Mouse (Mus musculus) testis, adult 2 months (tissue): ENCODE data around the gene Per2. TPM values are rescaled to one million over a fixed set of nuclear protein-coding genes. Genes with fewer than 3 reads are reported as not detected.

Experiments used
- H3K27ac ChIP-seq: fragments of 200-500 bp; 2 replicates; pipeline ENCODE4 v1.5.1; 2012; ENCODE audit warnings: low read depth, low read length; ENCODE audit not compliant: control insufficient read depth, insufficient read depth
- H3K27me3 ChIP-seq: fragments of 200-500 bp; 2 replicates; pipeline ENCODE4 v1.6.1; 2012; ENCODE audit warnings: mild to moderate bottlenecking, low read length, moderate library complexity; ENCODE audit not compliant: control insufficient read depth, insufficient read depth
- H3K36me3 ChIP-seq: fragments of 200-500 bp; 2 replicates; pipeline ENCODE4 v1.6.1; 2012; ENCODE audit warnings: mild to moderate bottlenecking, low read length; ENCODE audit not compliant: control insufficient read depth, insufficient read depth
- H3K4me1 ChIP-seq: fragments of 200-500 bp; 2 replicates; pipeline ENCODE4 v1.6.1; 2012; ENCODE audit warnings: low read length; ENCODE audit not compliant: control insufficient read depth, insufficient read depth
- H3K4me3 ChIP-seq: fragments of 200-500 bp; 2 replicates; pipeline ENCODE4 v1.5.1; 2012; ENCODE audit warnings: low read depth, mild to moderate bottlenecking, low read length, moderate library complexity, mixed read lengths; ENCODE audit not compliant: control insufficient read depth
- CTCF ChIP-seq: fragments of 200-500 bp; IDR thresholded peaks from 2 replicates; pipeline ENCODE4 v1.5.1; 2012; ENCODE audit warnings: low read depth, mild to moderate bottlenecking, inconsistent platforms, low read length, moderate library complexity; ENCODE audit not compliant: control insufficient read depth, insufficient read depth, insufficient replicate concordance
- POLR2A ChIP-seq: fragments of 200-500 bp; IDR thresholded peaks from 2 replicates; pipeline ENCODE4 v1.6.1; 2012; ENCODE audit warnings: low read depth, mild to moderate bottlenecking, inconsistent platforms, low read length, moderate library complexity; ENCODE audit not compliant: control insufficient read depth
- polyA plus RNA-seq: library from polyadenylated mRNA; depleted of rRNA; stranded (reverse); fragments of >200 nt; gene quantifications from 2 replicates; pipeline ENCODE4 v1.2.3, GENCODE M21; 2012; rRNA removed

Per2 gene
- 3.4 and 4.2 TPM in 2 replicates for polyA plus RNA-seq

GRCm38 (mm10) chr1:91459059-91459809, at the start of gene Per2:
Gene Per2 (minus strand): TSS chr1:91459324.
- Histone ChIP-seq H3K4me1 (peaks cover 8% of the 10 kb centered on the region), H3K4me3 (peak within 1 kb of the TSS; percentile 89), H3K36me3 (no peaks in the 10 kb centered on the region), H3K27ac (peak within 1 kb of the TSS; percentile 64), H3K27me3 (no peaks in the 10 kb centered on the region)
- TF ChIP-seq POLR2A (peak; percentile 62), CTCF (peak; percentile 7; the same call in 1 of the 2 replicates)

- Histone ChIP-seq H3K4me3 (no peak overlapping the region), H3K4me1 (no peaks in the 10 kb centered on the region), H3K27me3 (no peaks in the 10 kb centered on the region), H3K36me3 (no peaks in the 10 kb centered on the region; the same call in 1 of the 2 replicates), H3K27ac (no peak overlapping the region)
- TF ChIP-seq POLR2A (no peak), CTCF (no peak)
Measured at GRCm38 (mm10) chr1:91504615-91505014, 45.5 kb upstream of the Per2 start.

- Histone ChIP-seq H3K27ac (no peak overlapping the region), H3K27me3 (no peaks in the 10 kb centered on the region), H3K4me3 (no peak overlapping the region), H3K36me3 (no peaks in the 10 kb centered on the region; the same call in 1 of the 2 replicates), H3K4me1 (peaks cover 8% of the 10 kb centered on the region)
- TF ChIP-seq CTCF, result no peak
Measured at GRCm38 (mm10) chr1:91498579-91498978, 39.5 kb upstream of the Per2 start.

GRCm38 (mm10) chr1:91495321-91495720, 36.2 kb upstream of the Per2 start:
- Histone ChIP-seq H3K36me3 (no peaks in the 10 kb centered on the region; the same call in 1 of the 2 replicates), H3K27ac (no peak overlapping the region), H3K27me3 (no peaks in the 10 kb centered on the region), H3K4me3 (peak overlapping the region; percentile 93), H3K4me1 (peaks cover 8% of the 10 kb centered on the region)
- no peak for TF ChIP-seq CTCF
- no peak for TF ChIP-seq POLR2A

GRCm38 (mm10) chr1:91494457-91495140, 35.5 kb upstream of the Per2 start, which contains the start of gene Traf3ip1:
Gene Traf3ip1 (plus strand): TSS chr1:91494647.
- Histone ChIP-seq H3K36me3 (no peaks in the 10 kb centered on the region), H3K4me1 (peaks cover 8% of the 10 kb centered on the region), H3K27ac (peak within 1 kb of the TSS; percentile 39), H3K27me3 (no peaks in the 10 kb centered on the region), H3K4me3 (peak within 1 kb of the TSS; percentile 93)
- TF ChIP-seq POLR2A (peak; percentile 45; the same call in 1 of the 2 replicates), CTCF (no peak)

- H3K27me3 ChIP-seq, result no peaks in the 10 kb centered on the region
- TF ChIP-seq CTCF (no peak), POLR2A (no peak; the same call in 1 of the 2 replicates)
- H3K36me3 ChIP-seq, result no peaks in the 10 kb centered on the region
- peaks cover 8% of the 10 kb centered on the region for H3K4me1 ChIP-seq
- H3K27ac ChIP-seq, result no peak overlapping the region
- H3K4me3 ChIP-seq, result peak overlapping the region; percentile 93
Measured at GRCm38 (mm10) chr1:91493938-91494337, 34.8 kb upstream of the Per2 start.

- no peaks in the 10 kb centered on the region for H3K36me3 ChIP-seq
- H3K4me3 ChIP-seq, result no peak overlapping the region
- H3K27me3 ChIP-seq, result no peaks in the 10 kb centered on the region
- TF ChIP-seq CTCF (no peak), POLR2A (no peak)
- peaks cover 8% of the 10 kb centered on the region for H3K4me1 ChIP-seq
- no peak overlapping the region for H3K27ac ChIP-seq
Measured at GRCm38 (mm10) chr1:91492740-91493139, 33.6 kb upstream of the Per2 start.
